Mouse (Mus musculus) embryonic stem cell, embryonic (primary cell): ENCODE data around the gene Zfp266.
"Not testable (repeated sequence)": the region's sequence is repeated elsewhere in the genome, so short reads cannot be mapped to it uniquely, and the experiment has no call there.

Source experiments
- CTCF ChIA-PET, 4 experiments: fragments of 300-600 bp in 2 of 4; fragments of 350-600 bp in 2 of 4; sonication (Branson Sonifier 250); formaldehyde crosslinking; loops; one replicate each; lab custom pipeline; 2022; ENCODE audit warnings: inconsistent platforms in 2 of 4; lab: Charles Lee
- POLR2A ChIA-PET, 4 experiments: fragments of 300-600 bp in 2 of 4; fragments of 350-600 bp in 2 of 4; sonication (Branson Sonifier 250); formaldehyde crosslinking; loops; one replicate each; lab custom pipeline; 2022; ENCODE audit warnings: antibody characterized with exemption in 4 of 4, inconsistent platforms in 1 of 4; lab: Charles Lee

Zfp266 gene

GRCm38 (mm10) chr9:20521306-20521957 lies at the start of gene Zfp266:
Gene Zfp266, minus strand, starts transcription at chr9:20521417.
- ChIA-PET CTCF (interaction anchor here in 3 of 4 experiments (0.6 to 1.5 kb wide), 7 partner anchors 11 to 310 kb away, joined by 3 to 4 read pairs (median 3); partner anchors contain the start of gene Ubl5 (in 1 of the 3)), POLR2A (interaction anchor here (0.7 to 3.4 kb wide), 38 partner anchors 10 to 570 kb away, joined by 3 to 39 read pairs (median 5); partner anchors contain the start of genes Ubl5 (in 3 of the 4), Fbxl12 (in 2 of the 4), Pin1 (in 2 of the 4) and Zfp846 (in 2 of the 4))

- CTCF ChIA-PET, POLR2A ChIA-PET: not testable (repeated sequence)
Measured at GRCm38 (mm10) chr9:20565326-20566030, 44.3 kb upstream of the Zfp266 start.

DNA sequence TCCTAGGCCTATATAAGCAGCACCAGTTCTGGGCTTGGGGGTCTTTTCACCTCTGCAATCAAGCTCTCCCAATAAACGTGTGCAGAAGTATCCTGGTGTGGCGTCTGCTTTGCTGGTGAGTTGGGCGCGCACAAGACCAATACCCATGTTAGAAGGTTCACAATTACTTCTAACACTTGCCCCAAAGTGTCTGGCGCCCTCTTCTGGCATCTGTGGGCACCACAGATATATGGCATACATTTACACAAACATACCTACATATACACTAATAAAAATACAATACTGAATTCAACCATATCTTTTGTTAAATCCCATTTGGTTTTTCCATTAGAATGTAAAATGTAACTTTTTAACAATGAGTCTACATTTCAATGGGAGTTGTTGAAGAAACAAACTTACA lies 41.0 kb upstream of the Zfp266 start:
- ChIA-PET CTCF (no interaction called here), POLR2A (no interaction called here)

DNA sequence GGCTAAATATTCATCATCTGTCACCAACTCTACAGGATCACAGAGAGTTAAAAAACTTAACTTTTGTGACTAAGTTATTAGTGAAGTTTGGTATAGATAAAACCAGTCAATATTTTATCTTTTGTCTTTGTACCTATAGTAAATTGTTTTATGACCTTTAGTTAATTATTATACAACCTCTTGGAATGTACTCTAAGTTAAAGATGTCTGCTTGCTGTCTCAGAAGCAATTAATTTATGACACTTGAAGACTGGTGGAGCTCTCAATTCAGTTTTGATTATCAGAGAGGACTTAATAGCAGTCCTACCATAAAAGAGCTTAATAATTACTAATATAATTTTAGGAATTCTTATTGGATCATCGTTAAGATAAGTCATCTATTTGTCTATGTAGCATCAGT lies 31.5 kb upstream of the Zfp266 start:
- ChIA-PET CTCF (no interaction called here), POLR2A (interaction anchor here in 3 of 4 experiments (0.7 to 1.3 kb wide), 3 partner anchors 8 to 90 kb away, joined by 3 to 4 read pairs (median 3); partner anchors contain the start of gene Ubl5 (in 1 of the 3))

- POLR2A ChIA-PET = interaction anchor here in 2 of 4 experiments (0.7 to 0.9 kb wide), 3 partner anchors 37 to 91 kb away, joined by 3 read pairs; partner anchors contain the start of gene Ubl5 (in 1 of the 2)
- CTCF ChIA-PET = interaction anchor here in 2 of 4 experiments (0.6 to 0.7 kb wide), 2 partner anchors 59 to 1859 kb away, joined by 3 read pairs; no protein-coding TSS in a partner anchor
Measured at GRCm38 (mm10) chr9:20551781-20552275, 30.6 kb upstream of the Zfp266 start.

DNA sequence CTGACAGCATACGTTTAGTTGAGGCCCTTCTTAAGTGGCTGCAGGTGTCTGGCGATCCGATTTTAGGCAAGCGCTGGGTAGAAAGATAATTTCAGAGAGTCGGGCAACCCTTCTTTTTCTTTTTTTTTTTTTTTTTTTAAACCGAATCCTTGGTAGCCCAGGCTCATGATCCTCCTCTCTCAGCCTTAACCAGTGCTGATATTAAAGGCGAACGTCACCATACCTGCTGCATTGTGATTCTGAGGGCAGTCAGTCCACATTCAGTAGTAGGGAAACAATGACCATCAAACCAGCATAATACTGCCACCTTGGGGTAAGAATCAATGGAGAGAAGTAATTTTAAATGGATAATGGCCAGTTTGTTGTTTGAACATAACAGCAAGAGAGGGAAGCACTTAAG lies 23.9 kb upstream of the Zfp266 start:
- CTCF ChIA-PET = interaction anchor here in 1 of 4 experiments (1.7 kb wide), 1 partner anchor 78 kb away, joined by 3 read pairs; no protein-coding TSS in a partner anchor
- POLR2A ChIA-PET = interaction anchor here (0.6 to 2.7 kb wide), 53 partner anchors 8 to 923 kb away, joined by 3 to 39 read pairs (median 4); partner anchors contain the start of genes Zfp266 (in 4 of the 4), Ubl5 (in 3 of the 4), Zfp846 (in 3 of the 4) and Pin1 (in 2 of the 4)

DNA sequence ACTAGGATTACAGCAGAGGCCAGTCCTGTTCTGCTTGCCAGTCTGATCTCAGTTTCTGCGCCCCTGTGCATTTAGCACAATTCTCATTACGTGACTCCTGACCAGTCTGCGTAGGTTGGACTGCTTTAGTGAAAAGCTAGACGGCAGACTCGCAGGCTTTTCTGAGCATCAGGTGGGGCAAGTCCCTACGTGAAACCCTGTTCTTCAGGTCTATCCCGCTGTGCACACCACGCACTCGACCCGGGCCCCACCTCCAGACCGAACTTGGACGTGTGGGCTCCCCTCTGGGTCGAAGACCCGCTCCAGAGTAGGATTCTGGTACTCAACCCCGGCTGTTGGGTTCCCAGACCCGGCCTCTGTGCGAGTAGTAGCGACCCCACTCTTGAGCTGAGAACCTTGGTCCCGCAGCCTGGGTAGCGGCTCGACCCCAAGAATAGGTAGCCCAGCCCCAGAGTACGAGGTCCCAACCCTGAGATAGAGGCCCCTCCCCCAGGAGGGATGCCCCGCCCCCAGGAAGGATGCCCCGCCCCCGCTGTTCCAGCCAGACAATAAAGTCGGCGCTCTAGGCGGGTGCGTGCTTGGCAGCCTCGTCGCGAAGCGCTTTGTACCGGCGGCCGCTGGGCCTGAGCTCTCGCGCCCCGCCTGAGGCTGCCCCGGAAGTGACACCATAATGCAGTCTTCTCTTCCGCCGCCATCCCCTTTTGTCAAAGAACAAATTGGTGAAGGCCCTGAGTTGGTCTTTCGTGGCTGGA lies 23.0 kb upstream of the Zfp266 start:
- CTCF ChIA-PET = interaction anchor here in 1 of 4 experiments (0.5 to 1.7 kb wide), 3 partner anchors 37 to 77 kb away, joined by 3 to 5 read pairs (median 3); partner anchors contain the start of gene Zfp846
- POLR2A ChIA-PET = interaction anchor here (0.5 to 2.7 kb wide), 64 partner anchors 8 to 922 kb away, joined by 3 to 39 read pairs (median 4); partner anchors contain the start of genes Zfp266 (in 4 of the 4), Zfp846 (in 4 of the 4), Ubl5 (in 3 of the 4) and Fbxl12 (in 2 of the 4)

- CTCF ChIA-PET = interaction anchor here in 1 of 4 experiments (1.7 kb wide), 1 partner anchor 76 kb away, joined by 3 read pairs; no protein-coding TSS in a partner anchor
Measured at GRCm38 (mm10) chr9:20543496-20543895, 22.3 kb upstream of the Zfp266 start.

DNA sequence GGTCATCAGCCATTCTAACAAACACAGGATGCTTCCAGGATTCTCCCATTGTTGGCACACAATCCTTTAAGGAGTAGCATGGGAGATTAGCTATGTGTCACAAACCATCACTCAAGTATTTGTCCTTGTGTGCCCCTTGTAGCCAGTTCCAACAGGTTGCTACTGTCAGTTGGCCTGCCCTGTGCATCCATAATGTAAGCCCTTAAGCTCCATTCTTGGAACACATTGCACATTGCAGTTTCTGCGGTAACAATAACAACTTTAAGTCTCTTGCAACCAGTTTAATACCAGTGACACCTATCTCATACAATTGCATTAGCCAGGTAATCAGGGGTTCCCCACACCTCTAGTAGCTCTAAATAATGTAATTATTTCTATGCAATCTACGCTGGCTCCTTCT lies 15.4 kb upstream of the Zfp266 start:
- POLR2A ChIA-PET = interaction anchor here in 2 of 4 experiments (0.6 to 2.2 kb wide), 5 partner anchors 8 to 106 kb away, joined by 3 to 7 read pairs (median 4); partner anchors contain the start of genes Ubl5 (in 2 of the 2) and Zfp266 (in 1 of the 2)
- CTCF ChIA-PET = interaction anchor here in 1 of 4 experiments (0.7 kb wide), 1 partner anchor 16 kb away, joined by 3 read pairs; the partner anchor contains the start of gene Zfp266

More at GRCm38 (mm10) chr9:20543496-20543895, 22.3 kb upstream of the Zfp266 start:
- POLR2A ChIA-PET = interaction anchor here (0.6 to 2.7 kb wide), 17 partner anchors 12 to 471 kb away, joined by 3 to 39 read pairs (median 9); partner anchors contain the start of genes Zfp266 (in 3 of the 4), Pin1 (in 2 of the 4), Ubl5 (in 2 of the 4) and Zfp846 (in 2 of the 4)

DNA sequence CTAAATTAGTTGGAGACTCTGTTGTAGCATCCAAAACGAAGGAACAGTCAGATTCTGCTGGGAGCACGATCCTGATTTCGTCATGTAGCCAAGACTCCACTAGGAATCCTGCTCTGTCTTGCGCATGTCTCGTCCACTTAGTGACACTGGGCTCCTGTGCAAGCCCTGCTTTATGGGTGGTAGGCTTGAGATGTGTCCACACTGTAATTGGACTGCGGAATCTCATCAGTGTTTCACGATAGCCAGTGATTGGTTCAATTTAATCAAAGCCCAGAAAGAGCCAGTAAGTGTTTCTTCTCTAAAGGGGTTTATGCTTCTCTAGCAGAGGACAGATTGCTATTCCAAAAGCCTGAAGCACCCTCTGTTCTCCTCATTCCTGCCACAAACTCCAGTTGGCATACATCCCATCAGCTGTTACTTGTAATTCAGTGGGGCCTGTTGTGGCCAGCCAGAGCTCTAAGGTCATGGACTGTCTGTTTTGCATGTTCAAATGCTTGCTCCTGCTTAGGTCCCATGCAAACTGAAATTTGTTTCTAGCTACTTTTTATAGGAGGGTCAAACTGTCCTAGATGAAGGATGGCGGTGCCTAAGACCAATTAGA lies 13.2 kb upstream of the Zfp266 start:
- CTCF ChIA-PET = no interaction called here
- POLR2A ChIA-PET = interaction anchor here in 1 of 4 experiments (0.9 kb wide), 1 partner anchor 10 kb away, joined by 3 read pairs; no protein-coding TSS in a partner anchor

DNA sequence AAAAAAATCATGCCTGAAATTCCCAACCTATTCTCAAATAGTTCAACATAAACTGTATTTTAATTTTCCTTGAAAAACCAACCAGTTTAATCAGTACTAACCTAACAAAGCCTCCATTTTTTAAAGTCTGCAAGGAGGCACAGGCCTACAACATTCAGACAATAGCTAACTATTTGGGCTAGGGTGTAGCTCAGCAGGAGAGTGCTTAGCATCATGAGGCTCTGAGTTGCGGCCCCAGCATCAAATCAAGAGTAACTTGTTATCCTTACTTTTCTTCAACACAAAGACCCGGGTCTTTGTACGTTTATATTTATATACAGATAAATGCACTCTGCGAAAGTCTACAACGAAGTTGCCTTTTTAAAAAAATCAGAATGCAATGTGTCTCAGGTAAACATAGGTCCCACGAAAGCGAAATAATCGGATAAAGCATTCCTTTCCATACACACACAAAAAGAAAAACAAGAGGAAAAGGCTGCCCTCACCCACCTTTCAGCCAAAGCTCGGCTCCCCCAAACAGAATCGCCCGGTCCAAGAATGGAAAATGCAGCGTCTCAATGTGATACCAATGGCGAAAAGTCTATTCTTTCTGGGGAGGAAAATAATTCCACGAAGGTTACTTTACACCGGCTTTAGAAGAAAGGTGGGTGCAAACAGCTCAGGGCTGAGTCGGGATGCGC lies 546 bp downstream of the Zfp266 start:
- CTCF ChIA-PET = interaction anchor here in 3 of 4 experiments (0.7 to 1.5 kb wide), 4 partner anchors 11 to 311 kb away, joined by 3 read pairs; partner anchors contain the start of gene Ubl5 (in 1 of the 3)
- POLR2A ChIA-PET = interaction anchor here (0.7 to 3.4 kb wide), 45 partner anchors 9 to 571 kb away, joined by 3 to 39 read pairs (median 5); partner anchors contain the start of genes Ubl5 (in 3 of the 4), Fbxl12 (in 2 of the 4), Pin1 (in 2 of the 4) and Zfp846 (in 2 of the 4)

GRCm38 (mm10) chr9:20519949-20520348 lies 1.3 kb downstream of the Zfp266 start:
- POLR2A ChIA-PET = interaction anchor here in 2 of 4 experiments (0.7 to 3.4 kb wide), 21 partner anchors 9 to 132 kb away, joined by 3 to 22 read pairs (median 5); partner anchors contain the start of genes Pin1 (in 2 of the 2), Fbxl12 (in 1 of the 2), Ubl5 (in 1 of the 2) and Zfp426 (in 1 of the 2)
- CTCF ChIA-PET = interaction anchor here in 2 of 4 experiments (0.7 to 1.5 kb wide), 2 partner anchors 10 to 392 kb away, joined by 3 read pairs; no protein-coding TSS in a partner anchor

GRCm38 (mm10) chr9:20518708-20519107 lies 2.5 kb downstream of the Zfp266 start:
- POLR2A ChIA-PET = interaction anchor here in 2 of 4 experiments (1.1 to 3.4 kb wide), 7 partner anchors 9 to 133 kb away, joined by 3 to 22 read pairs (median 4); partner anchors contain the start of genes Pin1 (in 1 of the 2) and Zfp426 (in 1 of the 2)
- CTCF ChIA-PET = no interaction called here

GRCm38 (mm10) chr9:20517727-20518126 lies 3.5 kb downstream of the Zfp266 start:
- POLR2A ChIA-PET = interaction anchor here in 2 of 4 experiments (1.3 to 2.2 kb wide), 2 partner anchors 13 to 125 kb away, joined by 5 to 13 read pairs; partner anchors contain the start of gene Ubl5 (in 1 of the 2)
- CTCF ChIA-PET = interaction anchor here in 1 of 4 experiments (0.8 kb wide), 1 partner anchor 269 kb away, joined by 3 read pairs; no protein-coding TSS in a partner anchor

GRCm38 (mm10) chr9:20514016-20514415 lies 7.2 kb downstream of the Zfp266 start:
- ChIA-PET CTCF (interaction anchor here in 1 of 4 experiments (1.4 kb wide), 1 partner anchor 67 kb away, joined by 3 read pairs; the partner anchor contains the start of gene Zfp846), POLR2A (interaction anchor here in 2 of 4 experiments (1.0 to 1.7 kb wide), 6 partner anchors 9 to 129 kb away, joined by 3 to 6 read pairs (median 4); partner anchors contain the start of genes Ubl5 (in 1 of the 2) and Zfp426 (in 1 of the 2))
